Mouse (Mus musculus) adipocyte (in vitro differentiated cells): ENCODE data around the gene Ntrk3.

Experiments used
- DNase-seq: peaks from one replicate; pipeline ENCODE4 v3.0.0-alpha.2; 2016; ENCODE audit warnings: low spot score

Ntrk3 gene

DNA sequence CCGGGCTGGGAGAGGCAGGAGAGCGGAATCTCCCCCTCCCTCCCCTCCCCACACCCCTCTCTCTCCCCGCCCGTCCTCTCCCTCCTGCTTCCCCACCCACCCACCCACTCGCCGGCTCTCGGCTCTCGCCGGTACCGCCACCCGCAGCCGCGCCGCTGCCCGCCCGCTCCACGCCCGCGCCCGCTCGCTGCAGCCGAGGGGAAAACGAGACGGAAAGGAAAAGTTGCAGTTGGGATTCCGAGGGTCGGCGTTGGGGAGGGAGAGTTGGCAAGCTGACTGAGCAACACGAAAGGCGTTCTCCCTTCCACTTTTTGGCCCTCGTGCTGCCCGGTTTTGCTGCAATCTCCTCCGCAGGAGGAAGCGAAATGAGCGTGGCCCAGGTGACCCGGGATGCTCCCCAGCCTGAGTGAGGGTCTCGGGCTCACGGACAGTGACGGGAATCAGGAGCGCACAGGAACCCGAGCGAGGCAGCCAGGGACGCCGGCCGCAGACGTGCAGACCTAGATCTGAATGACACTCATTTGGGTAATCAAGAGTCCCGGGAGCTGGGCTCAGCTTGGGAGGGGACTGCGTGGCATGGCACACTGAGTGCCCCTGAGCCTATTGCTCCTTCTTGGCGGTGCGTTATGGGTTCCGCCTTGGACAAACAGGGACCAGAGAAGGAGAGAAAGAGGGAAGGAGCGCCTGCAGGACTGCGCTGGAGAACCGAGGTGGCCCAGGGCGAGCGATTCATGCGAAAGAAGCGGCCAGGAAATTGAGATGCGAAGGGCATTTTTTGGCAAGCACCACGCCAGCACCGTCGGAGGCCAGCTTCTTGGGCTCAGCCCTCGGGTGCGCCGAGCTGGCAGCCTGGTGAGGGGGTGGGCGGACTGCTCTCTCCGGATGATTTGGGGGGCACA lies 159.1 kb downstream of the Ntrk3 start:
- DNase-seq: no peak

DNA sequence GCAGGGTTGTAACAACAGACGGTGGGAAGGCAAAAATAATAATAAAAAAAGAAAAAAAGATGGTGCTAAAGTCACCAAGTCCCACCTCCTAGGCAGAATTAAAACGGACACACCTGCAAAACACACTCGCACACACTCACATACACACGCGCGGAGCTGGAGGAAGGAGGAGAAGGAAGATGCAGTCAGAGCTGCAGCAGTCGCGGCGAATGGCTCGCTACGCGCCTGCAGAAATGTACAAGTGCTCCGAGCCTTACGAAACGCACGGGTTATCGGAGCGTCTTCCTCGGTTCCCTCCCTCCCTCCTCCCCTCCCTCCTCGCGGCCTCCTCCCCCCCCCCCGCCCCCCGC lies 159.7 kb downstream of the Ntrk3 start:
- no peak for DNase-seq

DNA sequence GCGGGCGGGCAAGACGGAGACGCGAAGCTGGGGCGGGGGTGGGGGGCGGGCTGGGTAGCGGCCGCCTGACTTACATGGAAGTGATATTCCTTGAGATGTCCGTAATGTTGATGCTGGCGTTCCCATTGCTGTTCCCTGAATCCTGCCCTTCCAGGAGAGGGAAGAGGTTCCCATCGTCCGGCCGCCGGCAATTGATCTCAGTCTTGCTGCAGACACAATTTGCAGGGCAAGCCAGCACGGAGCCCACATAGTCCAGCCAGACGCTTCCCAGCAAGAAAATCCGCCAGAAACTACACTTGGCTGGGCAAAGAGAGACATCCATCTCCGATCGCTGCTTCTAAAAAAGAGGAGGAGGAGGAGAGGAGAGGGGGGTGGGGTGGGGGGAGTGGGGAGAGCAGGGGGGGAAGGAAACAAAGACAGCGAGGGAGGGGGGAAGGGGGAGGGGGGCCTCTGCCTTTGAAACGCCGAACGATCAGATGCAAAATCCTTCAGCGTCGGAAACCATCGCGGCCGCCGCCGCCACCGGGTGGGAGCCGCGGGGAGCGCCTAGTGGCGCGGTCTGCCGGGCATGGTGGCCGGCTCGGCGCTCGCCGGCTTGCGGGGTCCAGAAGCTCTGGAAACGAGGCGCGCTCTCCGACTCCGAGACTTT lies 160.2 kb downstream of the Ntrk3 start:
- DNase-seq: no peak

DNA sequence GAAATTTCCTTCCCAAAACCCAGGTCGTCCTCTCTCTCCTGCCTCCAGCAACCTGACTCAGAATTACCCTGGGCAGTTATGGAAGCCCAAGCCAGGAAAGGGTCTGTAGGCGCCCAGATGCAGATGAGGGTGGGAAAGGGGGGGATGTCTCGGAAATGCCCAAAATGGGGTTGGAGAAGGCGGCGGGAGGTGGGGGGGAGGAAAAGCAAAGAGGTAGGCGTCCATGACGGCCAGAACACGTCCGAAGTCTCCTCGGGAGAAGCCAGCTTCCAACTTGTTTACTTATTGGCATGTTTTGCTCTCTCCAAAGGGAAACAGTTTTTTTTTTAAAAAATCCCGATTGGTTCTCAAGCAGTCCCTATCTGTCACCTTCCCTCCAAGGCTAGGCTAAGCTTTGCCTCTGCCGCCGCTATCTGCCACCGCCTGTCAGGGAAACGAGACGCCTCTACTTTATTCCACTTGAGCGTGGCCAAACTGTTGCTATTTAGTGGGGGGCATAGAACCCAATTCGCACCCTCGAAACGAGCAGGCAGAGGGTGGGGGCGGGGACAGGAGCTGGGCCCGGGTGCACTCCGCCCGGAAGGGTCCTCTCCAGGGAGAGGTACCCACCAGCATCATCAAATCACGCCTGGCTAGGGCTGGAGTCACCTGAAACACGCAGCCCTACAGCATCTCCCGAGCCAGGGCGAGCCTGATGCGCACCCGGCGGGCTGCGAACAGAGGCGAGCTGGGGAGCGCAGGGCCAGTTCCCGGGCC lies 160.9 kb downstream of the Ntrk3 start:
- no peak for DNase-seq

DNA sequence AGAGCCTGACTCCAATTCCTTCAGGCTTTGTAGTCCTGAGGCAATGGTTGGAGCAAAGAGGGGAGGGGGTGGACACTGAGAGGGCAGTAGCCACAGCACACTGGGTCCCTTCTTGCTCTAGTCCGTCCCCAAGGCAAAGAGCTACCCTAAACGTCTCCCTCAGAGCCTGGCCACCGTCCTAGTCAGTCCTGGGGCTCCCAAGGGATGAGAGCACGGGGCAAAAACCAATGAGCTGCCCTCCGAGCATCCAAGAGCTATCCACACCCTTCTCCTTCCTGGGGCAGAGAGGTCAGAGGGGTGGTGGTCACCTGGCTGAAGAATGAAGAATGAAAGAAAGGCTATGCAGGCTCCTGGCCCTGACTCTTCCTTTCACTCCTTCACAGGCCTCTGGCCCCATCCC lies 161.6 kb downstream of the Ntrk3 start:
- DNase-seq: no peak

DNA sequence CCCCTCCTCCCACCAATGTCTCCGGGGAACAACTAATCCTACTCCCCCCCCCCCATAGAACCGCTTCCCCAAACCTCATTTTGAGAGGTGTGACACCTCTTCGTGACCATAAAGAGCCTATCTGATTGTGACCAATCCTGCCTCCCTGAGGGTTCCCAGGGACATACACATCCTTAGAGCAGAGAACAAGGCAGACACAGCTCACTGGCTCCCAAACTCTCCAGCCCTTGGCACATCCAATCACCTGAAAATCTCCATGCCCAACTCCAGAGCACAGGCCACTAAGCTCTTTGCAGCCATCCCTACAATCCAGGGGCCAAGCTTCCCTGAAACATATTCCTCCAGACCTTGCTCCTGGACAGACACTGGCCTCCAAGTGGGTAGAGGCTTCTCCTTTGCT lies 162.3 kb downstream of the Ntrk3 start:
- no peak for DNase-seq

DNA sequence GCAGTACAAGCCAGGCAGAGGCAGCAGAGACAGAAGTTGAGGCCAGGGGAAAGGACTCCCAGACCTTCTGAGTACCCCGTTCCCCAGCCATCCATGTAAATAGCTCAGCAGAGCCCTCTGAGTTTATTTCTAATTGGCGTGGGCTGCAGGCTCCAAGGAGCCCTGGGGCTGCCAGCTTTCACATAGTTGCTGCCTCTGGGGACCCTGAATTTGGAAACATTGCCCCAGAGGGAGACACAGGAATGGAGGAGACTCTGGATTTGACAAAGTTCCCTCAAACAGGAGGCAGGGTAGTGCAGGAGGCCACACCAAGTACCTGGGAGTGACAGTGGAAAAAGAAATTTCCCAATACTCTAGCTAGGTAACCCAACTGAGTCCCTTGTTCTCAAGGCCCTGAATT lies 166.6 kb downstream of the Ntrk3 start:
- DNase-seq: no peak

DNA sequence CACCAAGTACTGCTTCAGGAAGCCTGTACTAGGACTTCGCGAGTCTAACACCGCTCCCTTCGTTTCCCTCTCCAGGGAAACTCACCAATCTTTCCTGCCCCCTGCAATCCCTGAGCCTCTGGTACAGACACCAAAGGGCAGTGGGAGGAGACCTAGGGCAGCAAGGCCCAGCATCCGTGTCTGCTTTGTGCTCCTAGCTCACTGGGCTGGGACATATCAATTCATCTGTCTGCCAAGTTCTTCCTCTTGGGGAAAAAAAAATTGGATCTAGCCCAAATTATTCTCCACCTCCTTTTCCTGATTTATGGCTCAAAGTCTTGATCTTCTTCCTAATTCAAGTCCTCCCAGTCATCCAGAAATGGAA lies 168.6 kb downstream of the Ntrk3 start:
- no peak for DNase-seq

DNA sequence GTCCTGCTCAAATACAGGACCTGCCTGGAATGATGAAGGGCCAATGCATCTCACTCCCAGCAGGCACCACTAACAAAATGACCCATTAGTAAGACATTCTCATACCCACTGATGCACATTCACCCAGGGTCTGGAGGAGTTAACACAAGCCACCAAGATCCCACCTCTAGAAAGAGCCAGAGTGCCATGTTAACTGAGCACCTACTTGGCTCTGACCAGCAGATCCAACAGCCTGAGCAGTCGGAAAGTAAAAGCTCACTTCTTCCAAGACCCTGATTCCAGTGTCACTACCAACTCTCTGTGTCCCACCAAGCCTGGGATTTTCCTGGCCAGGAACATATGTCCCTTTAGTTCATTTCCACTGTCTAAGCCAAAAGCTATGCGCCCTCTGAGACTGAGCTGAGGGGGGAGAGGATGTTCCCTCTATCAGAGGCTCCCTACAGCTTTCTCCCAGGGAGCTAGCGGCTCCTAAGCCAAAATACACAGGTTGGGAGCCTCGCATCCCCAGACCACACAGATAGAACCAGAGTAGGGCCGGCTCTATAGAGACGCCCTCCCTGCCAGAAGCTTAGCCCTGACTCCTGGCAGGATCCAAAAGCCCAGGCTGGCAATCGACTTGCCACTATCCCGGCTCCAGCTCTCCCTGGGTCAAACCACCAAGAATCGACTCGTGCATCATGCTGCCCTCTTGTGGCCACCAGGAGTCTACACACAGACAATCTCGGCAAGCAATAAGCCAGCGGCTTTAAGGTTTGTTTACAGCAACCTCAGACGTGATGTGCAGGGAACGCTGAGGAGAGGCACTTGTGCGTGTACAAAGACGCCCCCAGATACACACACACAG lies 169.2 kb downstream of the Ntrk3 start:
- peak; percentile 65 for DNase-seq

DNA sequence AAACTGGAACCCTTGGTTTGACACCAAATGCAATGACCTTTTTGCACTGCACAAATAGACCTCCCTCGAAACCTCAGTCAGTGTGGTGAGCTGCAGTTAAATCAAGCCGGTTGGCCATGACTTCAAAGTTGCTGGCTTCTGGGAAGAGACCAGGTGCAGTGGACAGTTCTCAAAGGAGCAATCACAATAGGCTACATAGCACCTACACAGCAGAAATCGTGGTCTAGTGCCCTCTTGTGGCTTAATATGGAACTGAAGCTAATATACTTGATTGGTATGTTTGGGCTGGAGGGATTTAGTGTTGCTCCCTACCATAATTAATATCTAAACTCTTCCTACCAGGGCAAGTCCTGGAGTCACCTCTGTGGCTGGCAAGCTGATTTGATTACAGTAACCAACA lies 171.2 kb downstream of the Ntrk3 start:
- peak; percentile 51 for DNase-seq

DNA sequence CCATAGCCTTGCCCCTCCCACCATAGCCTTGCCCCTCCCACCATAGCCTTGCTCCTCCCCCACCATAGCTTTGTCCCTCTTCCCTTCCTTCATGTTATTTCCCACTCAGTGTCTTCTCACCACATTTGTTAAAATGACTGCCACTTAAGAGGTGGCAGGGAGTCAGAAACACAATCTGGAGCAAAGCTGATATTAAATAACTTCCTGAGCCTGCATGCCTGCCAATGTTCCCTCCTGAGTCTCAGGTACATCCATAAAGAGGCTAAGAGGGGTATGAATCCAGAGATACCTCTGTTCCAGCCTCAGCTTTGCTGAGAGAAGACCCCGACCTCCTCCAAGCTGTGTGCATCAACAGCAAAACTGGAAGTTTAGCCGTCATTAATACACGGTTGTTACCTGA lies 172.4 kb downstream of the Ntrk3 start:
- no peak for DNase-seq

DNA sequence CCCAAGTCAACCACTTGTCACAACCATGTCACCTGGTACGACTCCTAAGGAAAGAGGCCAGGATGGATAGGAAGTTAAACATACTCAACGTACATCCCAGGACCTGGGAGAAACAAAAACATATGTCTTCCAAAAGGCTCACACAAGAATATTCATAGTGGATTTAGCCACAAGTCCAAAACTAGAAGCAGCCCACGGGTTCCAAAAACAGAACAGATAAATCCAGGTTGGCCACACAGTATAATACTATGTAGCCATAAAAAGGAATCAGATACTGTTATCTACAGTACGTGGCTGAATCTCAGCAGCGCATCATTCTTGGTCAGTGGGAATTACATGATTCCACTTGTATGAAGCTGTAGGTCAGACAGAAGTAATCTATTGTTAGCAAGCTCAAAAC lies 179.3 kb downstream of the Ntrk3 start:
- DNase-seq: no peak

DNA sequence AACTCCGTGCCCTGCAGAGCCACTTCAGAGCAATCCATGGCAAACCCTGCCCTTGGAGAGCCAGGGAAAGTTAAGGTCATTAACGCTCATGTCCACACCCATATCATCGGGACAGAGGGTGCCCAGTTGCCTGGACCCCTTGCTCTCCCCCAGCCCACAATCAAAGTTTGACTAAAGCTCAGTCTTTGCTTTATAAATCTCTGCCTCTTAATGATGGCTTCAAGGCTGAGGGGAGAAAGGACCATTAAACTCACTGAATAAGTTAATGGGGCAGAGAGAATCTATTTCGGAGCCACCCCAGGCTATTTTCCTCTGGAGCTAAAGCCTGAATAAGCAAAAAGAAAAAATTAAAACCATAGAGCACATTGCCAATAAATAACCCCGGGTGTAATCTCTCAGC lies 182.3 kb downstream of the Ntrk3 start:
- DNase-seq: no peak

DNA sequence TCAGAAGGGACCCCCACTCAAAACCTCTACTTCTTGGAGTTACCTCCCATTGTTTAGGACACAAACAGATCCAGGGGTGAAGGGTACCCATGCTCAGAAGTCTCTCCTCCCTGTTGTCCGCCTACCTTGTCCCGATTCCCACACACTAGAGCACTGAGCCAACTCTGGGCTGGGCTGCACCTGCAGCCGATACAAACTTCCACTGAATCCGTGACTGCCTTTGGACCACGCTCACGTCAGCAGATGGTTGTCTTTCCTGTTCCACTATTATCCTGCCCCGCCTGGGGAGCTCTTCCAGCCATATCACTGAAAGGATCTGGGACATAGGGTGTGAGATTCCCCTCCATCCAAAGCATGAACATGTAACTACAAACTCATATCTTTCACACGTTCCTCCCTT lies 188.4 kb downstream of the Ntrk3 start:
- no peak for DNase-seq

DNA sequence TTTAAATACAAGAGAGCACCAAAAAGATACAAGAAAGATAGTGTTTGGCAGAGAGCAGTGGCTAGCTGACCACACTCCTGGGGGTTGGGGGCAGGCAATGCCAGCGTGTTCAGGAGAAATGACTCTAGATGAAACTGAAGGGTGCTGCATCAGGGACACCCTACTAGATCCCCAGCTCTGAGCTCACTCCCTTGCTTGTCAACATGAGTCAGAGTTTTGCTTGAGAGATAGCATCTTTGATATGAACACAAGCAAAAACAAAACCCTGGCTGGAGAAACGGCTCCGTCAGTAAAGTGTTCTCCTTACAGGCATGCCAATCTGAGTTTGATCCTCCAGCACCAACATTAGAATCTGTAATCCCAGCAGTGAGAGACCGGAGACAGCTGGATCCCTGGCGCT lies 189.1 kb downstream of the Ntrk3 start:
- no peak for DNase-seq

DNA sequence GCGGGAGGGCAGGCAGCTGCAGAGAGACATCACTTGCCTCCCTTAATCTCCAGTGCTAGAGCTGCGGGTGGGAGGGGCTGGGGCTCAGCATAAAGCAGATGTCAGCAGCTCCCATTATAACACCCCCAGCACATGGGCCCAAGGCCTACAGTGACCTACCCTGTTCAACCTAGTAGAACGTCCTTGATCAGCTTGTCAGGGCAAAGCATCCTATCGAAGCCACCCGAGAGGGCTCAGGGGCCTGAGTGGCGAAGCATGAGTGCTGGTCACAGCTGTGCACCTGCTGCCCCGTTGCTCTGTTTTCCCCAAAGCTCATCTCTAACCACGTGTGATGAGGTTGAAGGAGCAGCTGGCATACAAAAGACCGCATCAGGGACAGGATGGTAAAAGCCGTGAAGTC lies 191.3 kb downstream of the Ntrk3 start:
- no peak for DNase-seq

DNA sequence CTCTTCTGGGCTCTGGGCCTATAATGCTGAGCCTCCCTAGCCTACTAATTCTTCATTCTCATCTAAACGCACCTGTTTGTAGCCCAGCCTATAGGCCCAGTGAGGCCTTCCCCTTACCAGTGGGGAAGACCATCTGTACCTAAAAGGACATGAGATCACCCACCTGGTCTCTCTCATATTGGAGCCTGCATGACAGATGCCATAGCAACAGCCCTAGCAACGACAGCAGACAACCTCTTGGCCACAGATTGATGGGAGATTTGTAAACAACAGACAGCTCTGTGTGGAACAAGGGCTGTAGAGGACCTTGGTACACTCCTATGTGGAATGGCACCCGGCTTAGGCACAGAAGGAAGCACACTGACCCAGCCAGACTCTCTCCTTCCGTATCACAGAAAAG lies 195.3 kb downstream of the Ntrk3 start:
- no peak for DNase-seq

DNA sequence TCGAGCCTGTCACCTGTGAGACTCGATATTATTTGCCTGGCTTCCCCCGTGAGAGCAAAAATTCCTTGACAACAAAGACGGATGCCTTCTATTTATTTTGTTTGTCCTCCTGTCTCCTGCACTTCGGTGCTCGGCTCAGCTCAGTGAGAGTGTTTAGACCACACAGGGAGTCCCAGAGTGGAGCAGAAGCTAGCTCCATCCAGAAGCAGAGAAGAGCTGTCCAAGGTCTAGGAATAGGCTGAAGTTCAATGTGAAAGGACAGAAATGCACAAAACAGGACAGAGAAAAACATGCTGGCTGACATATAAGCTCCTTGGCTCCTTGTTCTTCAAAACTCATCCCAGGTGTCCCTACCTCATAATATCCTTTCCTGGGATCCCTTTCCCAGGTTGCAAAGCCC lies 207.5 kb downstream of the Ntrk3 start:
- DNase-seq: peak; percentile 16

DNA sequence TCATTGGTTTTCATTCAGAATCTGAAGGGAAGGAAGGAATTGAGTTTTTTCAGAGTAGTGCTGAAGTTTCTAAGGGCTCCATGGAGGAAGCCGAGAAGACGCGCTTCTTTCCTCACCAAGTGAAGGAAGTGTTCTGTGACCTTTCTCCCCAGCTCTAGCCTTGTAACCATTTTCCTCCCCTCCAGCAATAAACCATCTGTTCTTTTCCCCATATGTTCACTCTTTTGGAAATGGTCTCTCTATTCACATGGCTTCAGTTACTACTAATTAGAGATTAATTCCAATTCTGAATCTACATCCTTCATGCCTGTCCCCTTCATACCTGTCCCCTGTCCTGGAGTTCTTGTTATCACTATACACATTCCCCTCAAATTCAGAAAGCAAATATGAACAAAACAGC lies 209.8 kb downstream of the Ntrk3 start:
- no peak for DNase-seq

DNA sequence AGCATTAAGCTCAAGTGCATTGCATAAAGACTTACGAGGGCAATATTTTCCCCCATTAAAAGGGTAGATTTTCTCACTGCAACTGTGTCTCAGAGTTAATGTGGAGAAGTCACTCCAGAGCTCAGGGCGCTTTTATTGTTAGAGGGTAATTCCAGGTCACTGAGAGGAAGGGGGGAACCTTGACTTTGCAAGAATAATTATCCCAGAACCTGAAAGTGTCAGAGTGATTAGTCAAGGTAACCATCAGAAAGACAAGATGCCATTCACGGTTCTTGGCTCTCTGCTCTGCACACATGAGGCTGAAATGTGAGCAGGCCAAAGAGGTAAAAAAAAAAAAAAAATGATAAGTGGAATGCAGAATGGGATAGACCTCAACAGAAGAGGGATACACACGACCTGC lies 210.2 kb downstream of the Ntrk3 start:
- DNase-seq: no peak

DNA sequence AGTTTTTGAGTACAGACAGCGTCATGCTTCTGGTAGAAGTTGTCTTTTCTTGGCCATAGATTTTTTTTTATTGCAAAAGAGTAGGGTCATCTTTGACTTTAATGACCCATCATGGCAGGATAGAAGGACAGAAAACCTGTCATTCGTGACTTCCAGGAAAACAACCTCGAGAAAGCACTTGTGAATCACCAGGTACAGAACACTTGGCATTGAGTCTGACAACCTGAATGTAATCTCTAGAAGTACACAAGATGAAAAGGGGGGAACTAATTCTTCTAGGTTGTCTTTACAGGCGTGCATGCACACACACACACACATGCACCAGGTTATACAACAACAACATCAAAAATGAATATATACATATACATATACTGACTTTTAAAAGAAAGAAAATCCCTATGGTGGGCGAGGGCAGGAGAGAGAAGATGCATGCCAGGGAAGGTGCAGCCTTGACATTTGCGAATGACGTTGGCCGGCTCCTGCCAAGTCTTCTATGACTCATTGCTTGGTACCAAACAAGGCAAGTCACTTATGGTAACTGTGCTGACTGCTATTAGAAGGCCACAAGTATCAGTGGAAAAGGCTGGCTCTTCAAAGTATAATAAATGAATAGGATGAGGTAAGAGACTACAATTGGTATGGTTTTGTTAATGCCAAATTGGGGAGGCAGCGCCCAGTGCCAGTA lies 217.4 kb downstream of the Ntrk3 start:
- no peak for DNase-seq

DNA sequence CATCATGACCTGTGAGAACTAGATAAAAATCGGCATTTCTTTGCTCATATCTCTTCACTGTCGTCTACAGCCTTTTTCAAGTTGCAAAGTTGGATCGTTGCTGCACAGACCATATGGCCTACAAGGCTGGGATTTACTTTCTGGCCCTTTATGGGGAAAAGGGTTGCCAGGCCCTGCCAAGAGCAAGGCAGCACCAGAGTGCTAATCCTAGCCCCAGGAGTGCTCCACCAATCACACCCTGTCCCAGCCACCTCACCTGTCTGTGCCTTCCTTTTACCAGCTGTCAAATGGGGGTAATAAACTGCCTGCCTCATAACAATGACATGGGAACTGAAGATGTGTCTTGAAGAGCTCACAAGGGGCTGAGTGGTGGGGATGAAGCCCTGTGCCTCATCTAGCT lies 218.1 kb downstream of the Ntrk3 start:
- DNase-seq: no peak
